Mouse (Mus musculus) thymus, adult 2 months (tissue): ENCODE data around the gene Mien1. TPM values are rescaled to one million over a fixed set of nuclear protein-coding genes. Genes with fewer than 3 reads are reported as not detected.

Experiments used
- DNase-seq: peaks from one replicate; pipeline ENCODE4 v3.0.0; 2021
- H3K27ac ChIP-seq: fragments of 200-500 bp; 2 replicates; pipeline ENCODE4 v1.5.1; 2012; ENCODE audit warnings: low read length, control low read depth; ENCODE audit not compliant: control insufficient read depth, insufficient read depth
- H3K27me3 ChIP-seq: fragments of 200-500 bp; 2 replicates; pipeline ENCODE4 v1.6.1; 2012; ENCODE audit warnings: mild to moderate bottlenecking, low read length, moderate library complexity, mixed read lengths; ENCODE audit not compliant: control insufficient read depth, insufficient read depth
- H3K36me3 ChIP-seq: fragments of 200-500 bp; 2 replicates; pipeline ENCODE4 v1.6.1; 2012; ENCODE audit warnings: mild to moderate bottlenecking, low read length, moderate library complexity; ENCODE audit not compliant: control insufficient read depth, insufficient read depth
- H3K4me1 ChIP-seq: fragments of 200-500 bp; replicated peaks from 2 replicates; pipeline ENCODE4 v1.6.1; 2012; ENCODE audit warnings: low read length; ENCODE audit not compliant: control insufficient read depth, insufficient read depth
- H3K4me3 ChIP-seq: fragments of 200-500 bp; 2 replicates; pipeline ENCODE4 v1.5.1; 2012; ENCODE audit warnings: mild to moderate bottlenecking, low read length, control low read depth, moderate library complexity; ENCODE audit not compliant: control insufficient read depth, insufficient read depth
- CTCF ChIP-seq: fragments of 200-500 bp; IDR thresholded peaks from 2 replicates; pipeline ENCODE4 v1.5.1; 2012; ENCODE audit warnings: mild to moderate bottlenecking, control low read depth, low read length, moderate library complexity, borderline replicate concordance; ENCODE audit not compliant: control insufficient read depth, poor library complexity, insufficient read depth; ENCODE audit errors: extremely low read depth
- POLR2A ChIP-seq: fragments of 200-500 bp; IDR thresholded peaks from 2 replicates; pipeline ENCODE4 v1.6.1; 2012; ENCODE audit warnings: mild to moderate bottlenecking, low read length, control low read depth, moderate library complexity; ENCODE audit not compliant: control insufficient read depth, poor library complexity, insufficient read depth; ENCODE audit errors: extremely low read depth
- WGBS: fragments of 180-500 bp; shearing (Covaris S2); methylation state at CpG from one replicate; pipeline ENCODE4 v1.1.7; 2018; 5-methylcytosine and 5-hydroxymethylcytosine counted together
- polyA plus RNA-seq: library from polyadenylated mRNA; depleted of rRNA; stranded (reverse); fragments of >200 nt; gene quantifications from 2 replicates; pipeline ENCODE4 v1.2.3, GENCODE M21; 2012

Mien1 gene
- polyA plus RNA-seq, 1 experiment: 96.7 TPM

DNA sequence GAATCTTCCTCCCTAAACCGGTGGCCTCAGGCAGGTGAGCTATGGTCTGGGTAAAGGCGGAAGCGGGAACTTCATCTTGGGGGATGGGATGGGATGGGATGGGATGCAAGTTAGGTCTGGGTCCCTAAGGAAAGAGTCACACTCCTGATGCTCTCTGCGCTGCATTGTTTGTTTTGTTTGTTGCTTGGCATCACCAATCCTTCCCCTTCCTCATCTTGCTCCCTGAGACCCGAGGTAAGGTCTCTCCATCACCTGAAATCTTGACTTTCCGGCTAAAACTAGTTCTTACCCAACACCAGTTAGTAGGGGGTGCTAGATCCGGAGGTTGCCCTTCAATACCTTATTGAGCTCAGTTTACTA, 8.7 kb upstream of the Mien1 start:
- no peak for TF ChIP-seq CTCF
- no peak for TF ChIP-seq POLR2A
- WGBS: 67% methylated on average over 7 of the region's 7 CpGs
- no peak for DNase-seq
- no peak overlapping the region for H3K4me3 ChIP-seq
- no peak overlapping the region for H3K27ac ChIP-seq
- peaks cover 44% of the 10 kb centered on the region for H3K4me1 ChIP-seq
- no peaks in the 10 kb centered on the region for H3K36me3 ChIP-seq
- H3K27me3 ChIP-seq: no peaks in the 10 kb centered on the region

DNA sequence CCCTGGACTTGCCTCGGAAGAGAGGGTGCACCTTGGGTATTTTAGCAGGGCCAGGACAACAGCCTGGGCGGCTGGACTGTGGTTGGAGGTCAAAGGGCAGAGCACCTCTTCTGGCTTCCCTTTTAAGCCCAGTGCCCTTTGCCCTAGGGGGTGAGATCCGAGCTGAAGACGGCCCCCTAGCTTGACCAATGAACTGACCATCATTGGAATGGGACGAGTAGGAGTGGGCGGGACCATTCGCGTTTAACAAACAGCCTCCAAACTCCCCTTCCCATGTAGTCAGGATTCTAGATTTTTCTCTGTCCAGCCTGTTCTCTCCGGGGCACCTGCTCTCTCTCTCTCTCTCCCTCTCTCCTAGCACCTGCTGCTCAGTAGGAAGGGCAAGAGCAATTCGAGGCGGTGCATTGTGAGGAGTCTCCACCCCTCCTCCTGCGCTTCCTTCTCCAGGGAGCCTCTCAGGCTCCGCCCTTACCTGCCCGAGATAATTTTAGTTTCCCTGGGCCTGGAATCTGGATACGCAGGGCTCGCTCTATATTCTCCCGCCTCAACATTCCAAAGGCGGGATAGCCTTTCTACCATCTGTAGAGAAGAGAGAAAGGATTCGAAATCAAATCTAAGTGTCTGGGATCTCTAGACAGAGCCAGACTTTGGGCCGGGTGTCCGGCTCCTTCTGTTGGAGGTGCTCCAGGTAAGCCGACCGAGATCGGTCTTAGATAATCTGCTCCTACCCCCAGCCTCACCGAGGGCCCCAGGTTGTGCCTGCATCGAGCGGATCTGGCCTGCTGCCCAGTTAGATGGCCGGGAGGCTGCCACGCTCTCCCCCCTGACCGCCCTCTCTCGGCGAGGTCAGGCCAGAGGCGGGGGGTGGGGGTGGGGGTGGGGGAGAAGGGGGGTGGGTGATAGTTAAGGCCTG, 8.0 kb upstream of the Mien1 start:
- TF ChIP-seq POLR2A (no peak), CTCF (no peak)
- WGBS: 30% methylated on average over 33 of the region's 33 CpGs

GRCm38 (mm10) chr11:98446213-98446561, 7.4 kb upstream of the Mien1 start, which contains the start of gene Grb7:
Gene Grb7 (plus strand): TSS chr11:98446394.
- no peak for DNase-seq
- H3K27ac ChIP-seq: no peak within 1 kb of the TSS
- no peak within 1 kb of the TSS for H3K4me3 ChIP-seq
- 23% methylated on average over 5 of the region's 5 CpGs for WGBS
- peaks cover 44% of the 10 kb centered on the region for H3K4me1 ChIP-seq
- H3K27me3 ChIP-seq: no peaks in the 10 kb centered on the region
- TF ChIP-seq POLR2A (no peak), CTCF (no peak)
- no peaks in the 10 kb centered on the region for H3K36me3 ChIP-seq

More for the DNA sequence above, 8.0 kb upstream of the Mien1 start:
- no peak for DNase-seq
- Histone ChIP-seq H3K27me3 (no peaks in the 10 kb centered on the region), H3K4me1 (peaks cover 44% of the 10 kb centered on the region), H3K36me3 (no peaks in the 10 kb centered on the region), H3K27ac (no peak overlapping the region), H3K4me3 (no peak overlapping the region)

- H3K4me1 ChIP-seq: peaks cover 42% of the 10 kb centered on the region
- H3K27me3 ChIP-seq: no peaks in the 10 kb centered on the region
- WGBS: 86% methylated on average over 4 of the region's 4 CpGs
- H3K36me3 ChIP-seq: no peaks in the 10 kb centered on the region
- no peak overlapping the region for H3K27ac ChIP-seq
- no peak for TF ChIP-seq CTCF
- TF ChIP-seq POLR2A: no peak
- H3K4me3 ChIP-seq: no peak overlapping the region
- no peak for DNase-seq
These were observed 6.9 kb upstream of the Mien1 start for GRCm38 (mm10) chr11:98445679-98446078.

- Histone ChIP-seq H3K4me1 (peaks cover 38% of the 10 kb centered on the region), H3K27ac (no peak overlapping the region), H3K36me3 (no peaks in the 10 kb centered on the region), H3K27me3 (no peaks in the 10 kb centered on the region), H3K4me3 (no peak overlapping the region)
- TF ChIP-seq POLR2A (no peak), CTCF (no peak)
- no peak for DNase-seq
- 53% methylated on average over 1 of the region's 1 CpGs for WGBS
These were observed 6.4 kb upstream of the Mien1 start for GRCm38 (mm10) chr11:98445238-98445637.

DNA sequence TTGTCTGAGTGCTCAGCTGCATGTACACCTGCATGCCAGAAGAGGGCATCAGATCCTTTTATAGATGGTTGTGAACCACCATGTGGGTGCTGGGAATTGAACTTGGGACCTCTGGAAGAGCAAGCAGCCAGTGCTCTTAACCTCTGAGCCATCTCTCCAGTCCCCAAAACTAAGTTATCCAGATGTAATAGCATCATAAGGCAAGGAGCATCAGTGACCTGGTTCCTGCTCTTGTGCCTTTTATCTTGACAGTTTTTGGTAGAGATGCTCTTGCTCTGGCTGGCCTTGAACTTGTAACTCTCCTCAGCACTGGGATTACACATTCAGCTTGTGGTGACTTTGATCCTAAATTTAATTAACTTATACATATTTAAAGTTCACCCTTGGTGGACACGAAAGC, 4.9 kb upstream of the Mien1 start:
- H3K4me3 ChIP-seq: no peak overlapping the region
- no peak overlapping the region for H3K27ac ChIP-seq
- DNase-seq: no peak
- no peaks in the 10 kb centered on the region for H3K36me3 ChIP-seq
- H3K4me1 ChIP-seq: peaks cover 22% of the 10 kb centered on the region
- no peaks in the 10 kb centered on the region for H3K27me3 ChIP-seq
- no peak for TF ChIP-seq CTCF
- no peak for TF ChIP-seq POLR2A
- 100% methylated on average over 1 of the region's 1 CpGs for WGBS

GRCm38 (mm10) chr11:98437441-98437840, 1.4 kb downstream of the Mien1 start:
- Histone ChIP-seq H3K4me1 (peaks cover 7% of the 10 kb centered on the region), H3K4me3 (no peak overlapping the region), H3K27me3 (no peaks in the 10 kb centered on the region), H3K27ac (no peak overlapping the region), H3K36me3 (peaks cover 4% of the 10 kb centered on the region; the same call in 1 of the 2 replicates)
- TF ChIP-seq POLR2A (no peak), CTCF (no peak)
- WGBS: 97% methylated on average over 6 of the region's 6 CpGs
- DNase-seq: no peak
